Mouse (Mus musculus) lung, embryonic 16.5 days (tissue): ENCODE results near the gene Tnnt1. TPM values are rescaled to one million over a fixed set of nuclear protein-coding genes. Genes with fewer than 3 reads are reported as not detected.

Experiments used
- ATAC-seq: fragments of 200-750 bp; cut with Nextera tagmentation; 2 replicates; pipeline ENCODE4 v1.8.0; 2017; ENCODE audit warnings: low read depth, mild to moderate bottlenecking, moderate library complexity
- H3K27ac ChIP-seq: fragments of 300-500 bp; sonication (generic); 2 replicates; pipeline ENCODE4 v1.5.1; 2014; ENCODE audit warnings: mild to moderate bottlenecking, control low read depth, low read length
- H3K27me3 ChIP-seq: fragments of 300-500 bp; sonication (generic); 2 replicates; pipeline ENCODE4 v1.6.1; 2014; ENCODE audit warnings: low read depth, low read length, mixed read lengths; ENCODE audit not compliant: control insufficient read depth, insufficient read depth
- H3K36me3 ChIP-seq: fragments of 300-500 bp; sonication (generic); 2 replicates; pipeline ENCODE4 v1.6.1; 2014; ENCODE audit warnings: low read length; ENCODE audit not compliant: control insufficient read depth, insufficient read depth
- H3K4me1 ChIP-seq: fragments of 300-500 bp; sonication (generic); replicated peaks from 2 replicates; pipeline ENCODE4 v1.6.1; 2014; ENCODE audit warnings: low read length, mixed read lengths; ENCODE audit not compliant: control insufficient read depth, insufficient read depth
- H3K4me2 ChIP-seq: fragments of 300-500 bp; sonication (generic); 2 replicates; pipeline ENCODE4 v1.6.1; 2014; ENCODE audit warnings: low read depth, low read length, control low read depth
- H3K4me3 ChIP-seq: fragments of 300-500 bp; sonication (generic); 2 replicates; pipeline ENCODE4 v1.5.1; 2014; ENCODE audit warnings: mild to moderate bottlenecking, low read length, control low read depth
- H3K9ac ChIP-seq: fragments of 300-500 bp; sonication (generic); 2 replicates; pipeline ENCODE4 v1.6.1; 2014; ENCODE audit warnings: low read length, control low read depth
- H3K9me3 ChIP-seq: fragments of 300-500 bp; sonication (generic); 2 replicates; pipeline ENCODE4 v1.6.1; 2016; ENCODE audit warnings: low read length; ENCODE audit not compliant: control insufficient read depth
- WGBS: fragments of 180-500 bp; shearing (Covaris S2); extraction: QIAGEN DNeasy Blood & Tissue Kit; methylation state at CpG from one replicate; pipeline ENCODE4 v1.1.7; 2014; 5-methylcytosine and 5-hydroxymethylcytosine counted together
- polyA plus RNA-seq: library from polyadenylated mRNA; unstranded; fragments of >200 nt; fragmentation: Nextera tagmentation; extraction: Ambion mirVana; gene quantifications from 2 replicates; pipeline ENCODE4 v1.2.1, GENCODE M21; 2015

Tnnt1 gene
- polyA plus RNA-seq, 1 experiment from 2014 or later, result 28.6 TPM

DNA sequence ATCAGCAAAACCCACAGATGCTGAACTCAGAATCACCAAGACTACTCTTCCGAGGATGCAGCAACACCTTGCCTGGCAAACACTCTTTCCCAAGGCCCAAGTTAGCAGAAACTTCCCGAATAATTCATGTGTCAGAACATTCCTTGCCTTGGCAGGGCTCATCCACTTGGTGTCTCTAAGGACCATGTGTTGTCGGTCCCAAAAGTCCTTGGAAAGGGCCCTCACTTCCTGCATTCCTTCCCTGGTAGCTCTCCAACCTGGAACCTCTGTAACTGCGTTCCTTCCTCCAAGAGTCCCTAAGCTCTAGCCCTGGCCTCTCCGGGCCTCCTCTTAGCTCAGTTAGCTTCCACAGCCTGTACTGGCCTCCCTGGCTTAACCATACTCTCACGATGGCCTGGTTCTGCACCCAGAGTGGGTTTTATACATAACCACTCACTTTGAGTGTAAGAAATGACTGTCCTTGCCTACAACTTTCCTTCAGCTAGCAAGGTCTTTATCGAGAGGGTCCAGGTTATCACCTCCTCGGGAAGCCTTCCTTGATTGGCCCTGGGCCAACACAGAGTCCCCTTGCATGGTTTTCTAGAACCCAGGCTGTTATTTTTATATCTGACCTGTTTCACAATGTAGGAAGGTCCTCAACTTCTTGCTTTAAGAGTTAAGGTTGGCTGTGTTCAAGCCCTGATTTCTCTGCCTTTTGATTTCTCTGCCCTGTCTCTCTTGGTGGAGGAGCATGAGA lies 4.5 kb downstream of the Tnnt1 start:
- Histone ChIP-seq H3K9me3 (no peaks in the 10 kb centered on the region), H3K27me3 (no peaks in the 10 kb centered on the region), H3K36me3 (no peaks in the 10 kb centered on the region), H3K9ac (no peak overlapping the region), H3K27ac (0 out of 2 replicates have a peak overlapping the region, but pooled peaks have one; percentile 43), H3K4me3 (no peak overlapping the region), H3K4me2 (no peak overlapping the region), H3K4me1 (peaks cover 21% of the 10 kb centered on the region)
- WGBS, result 47% methylated on average over 8 of the region's 8 CpGs
- ATAC-seq, result no peak

DNA sequence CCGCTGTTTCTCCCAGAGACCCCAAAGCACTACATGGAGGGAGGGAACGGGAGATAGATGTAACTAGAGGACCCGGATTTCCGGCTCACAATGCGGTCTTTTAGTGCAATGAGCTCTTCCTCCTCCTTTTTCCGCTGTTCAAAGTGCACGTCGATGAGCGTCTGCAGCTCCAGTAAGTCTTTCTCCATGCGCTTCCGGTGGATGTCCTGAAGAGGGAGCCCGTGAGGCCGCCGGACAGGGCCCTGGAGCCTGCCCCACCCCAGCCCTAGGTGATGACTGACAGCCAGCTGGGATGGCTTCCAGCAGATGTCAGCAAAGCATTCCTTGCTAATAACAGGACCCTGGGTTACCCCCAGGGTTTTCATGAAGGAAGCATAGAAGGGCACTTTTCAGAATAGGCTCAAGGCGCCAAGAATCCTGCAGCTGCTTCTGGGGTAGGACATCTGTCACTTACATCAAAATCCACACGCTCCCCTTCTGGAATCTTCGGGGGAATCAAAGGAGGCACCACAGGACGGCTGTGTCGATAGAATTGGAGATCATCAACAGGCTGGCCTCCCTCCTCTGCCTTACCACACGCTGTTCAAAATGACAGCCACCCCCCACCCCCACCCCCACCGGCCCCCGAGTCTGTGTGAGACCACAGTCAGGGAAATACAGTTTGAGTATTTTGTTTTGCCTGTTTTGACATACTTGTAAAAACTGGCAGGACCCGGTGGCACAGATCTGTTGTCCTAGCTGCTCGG lies 6.1 kb downstream of the Tnnt1 start:
- ATAC-seq, result peak; percentile 93
- Histone ChIP-seq H3K9me3 (no peaks in the 10 kb centered on the region), H3K4me2 (peak overlapping the region; percentile 47), H3K9ac (peak overlapping the region; percentile 49), H3K27me3 (no peaks in the 10 kb centered on the region), H3K36me3 (no peaks in the 10 kb centered on the region), H3K4me1 (peaks cover 15% of the 10 kb centered on the region), H3K27ac (peak overlapping the region; percentile 74), H3K4me3 (peak overlapping the region; percentile 9; the same call in 1 of the 2 replicates)
- 12% methylated on average over 24 of the region's 24 CpGs for WGBS

DNA sequence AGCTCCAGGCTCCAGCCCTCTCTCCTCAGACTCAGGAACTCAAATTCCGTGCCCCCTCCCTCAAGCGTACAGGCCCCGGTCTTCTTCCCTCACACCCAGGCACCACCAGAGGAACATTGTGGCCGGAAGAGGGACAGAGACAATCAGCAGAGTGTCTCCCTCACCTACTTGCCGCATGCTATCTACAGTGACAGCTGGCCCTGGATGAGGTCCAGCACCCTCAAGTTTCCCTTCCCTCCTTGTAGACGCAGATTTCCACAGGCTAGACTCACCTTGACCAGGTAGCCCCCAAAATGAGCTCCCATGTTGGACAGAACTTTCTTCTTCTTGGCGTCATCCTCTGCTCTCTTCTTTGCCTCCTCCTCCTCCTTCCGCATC lies 7.5 kb downstream of the Tnnt1 start:
- Histone ChIP-seq H3K9me3 (no peaks in the 10 kb centered on the region), H3K4me3 (no peak overlapping the region), H3K27me3 (no peaks in the 10 kb centered on the region), H3K9ac (no peak overlapping the region), H3K27ac (no peak overlapping the region), H3K4me2 (no peak overlapping the region), H3K36me3 (no peaks in the 10 kb centered on the region), H3K4me1 (peaks cover 12% of the 10 kb centered on the region)
- ATAC-seq, result no peak
- WGBS, result 82% methylated on average over 8 of the region's 8 CpGs

DNA sequence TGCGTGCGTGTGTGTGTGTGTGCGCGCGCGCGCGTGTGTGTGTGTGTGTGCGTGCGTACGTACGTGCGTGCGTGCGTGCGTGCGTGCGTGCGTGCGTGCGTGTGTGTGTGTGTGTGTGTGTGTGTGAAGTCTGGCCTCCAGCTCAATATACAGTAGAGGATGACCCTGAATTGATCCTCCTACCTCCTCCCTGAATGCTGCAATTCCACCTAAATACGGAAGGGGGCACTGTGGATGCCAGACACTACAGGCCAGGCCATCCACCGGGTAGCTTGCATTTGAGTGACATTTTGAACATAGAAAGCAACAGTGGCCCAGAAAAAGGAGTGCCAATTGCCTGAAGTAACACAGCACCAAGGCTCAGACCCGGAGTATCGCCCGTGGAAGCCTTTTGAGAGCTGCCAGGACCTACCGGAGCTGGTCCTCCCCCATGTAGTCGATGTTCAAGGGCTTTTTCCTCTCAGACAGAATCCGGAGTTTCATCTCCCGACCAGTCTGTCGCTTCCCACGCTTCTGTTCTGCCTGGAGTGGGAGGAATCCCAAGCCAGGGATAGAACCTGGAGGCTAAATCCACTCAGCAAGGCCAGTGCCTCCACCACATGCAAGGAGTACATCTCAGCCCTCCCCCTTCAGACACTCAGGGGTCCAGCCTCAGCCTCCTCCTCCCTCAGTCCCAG lies 8.0 kb downstream of the Tnnt1 start:
- Histone ChIP-seq H3K9me3 (no peaks in the 10 kb centered on the region), H3K9ac (no peak overlapping the region), H3K4me2 (no peak overlapping the region), H3K36me3 (no peaks in the 10 kb centered on the region), H3K4me3 (no peak overlapping the region), H3K4me1 (peaks cover 12% of the 10 kb centered on the region), H3K27ac (no peak overlapping the region), H3K27me3 (no peaks in the 10 kb centered on the region)
- ATAC-seq, result no peak
- 72% methylated on average over 12 of the region's 32 CpGs for WGBS

DNA sequence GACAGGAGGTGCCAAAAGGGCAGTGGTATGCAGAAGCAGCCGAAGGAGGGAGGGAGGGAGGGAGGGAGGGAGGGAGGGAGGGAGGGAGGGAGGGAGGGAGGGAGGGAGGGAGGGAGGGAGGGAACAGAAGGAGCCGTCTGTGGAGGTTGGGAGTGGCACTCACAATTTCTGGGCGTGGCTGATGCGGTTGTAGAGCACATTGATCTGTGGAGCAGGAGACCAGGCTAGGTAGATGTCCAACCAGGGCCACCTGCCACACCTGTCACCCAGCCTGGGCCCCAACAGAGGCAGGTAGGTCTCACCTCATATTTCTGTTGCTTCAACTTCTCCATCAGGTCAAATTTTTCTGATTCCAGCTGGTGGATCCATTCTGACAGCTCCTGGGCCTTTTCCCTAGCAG lies 9.0 kb downstream of the Tnnt1 start:
- Histone ChIP-seq H3K4me2 (no peak overlapping the region), H3K4me3 (no peak overlapping the region), H3K27me3 (no peaks in the 10 kb centered on the region), H3K9me3 (no peaks in the 10 kb centered on the region), H3K9ac (no peak overlapping the region), H3K36me3 (no peaks in the 10 kb centered on the region), H3K27ac (no peak overlapping the region), H3K4me1 (peaks cover 15% of the 10 kb centered on the region)
- no peak for ATAC-seq
- 55% methylated on average over 3 of the region's 4 CpGs for WGBS

DNA sequence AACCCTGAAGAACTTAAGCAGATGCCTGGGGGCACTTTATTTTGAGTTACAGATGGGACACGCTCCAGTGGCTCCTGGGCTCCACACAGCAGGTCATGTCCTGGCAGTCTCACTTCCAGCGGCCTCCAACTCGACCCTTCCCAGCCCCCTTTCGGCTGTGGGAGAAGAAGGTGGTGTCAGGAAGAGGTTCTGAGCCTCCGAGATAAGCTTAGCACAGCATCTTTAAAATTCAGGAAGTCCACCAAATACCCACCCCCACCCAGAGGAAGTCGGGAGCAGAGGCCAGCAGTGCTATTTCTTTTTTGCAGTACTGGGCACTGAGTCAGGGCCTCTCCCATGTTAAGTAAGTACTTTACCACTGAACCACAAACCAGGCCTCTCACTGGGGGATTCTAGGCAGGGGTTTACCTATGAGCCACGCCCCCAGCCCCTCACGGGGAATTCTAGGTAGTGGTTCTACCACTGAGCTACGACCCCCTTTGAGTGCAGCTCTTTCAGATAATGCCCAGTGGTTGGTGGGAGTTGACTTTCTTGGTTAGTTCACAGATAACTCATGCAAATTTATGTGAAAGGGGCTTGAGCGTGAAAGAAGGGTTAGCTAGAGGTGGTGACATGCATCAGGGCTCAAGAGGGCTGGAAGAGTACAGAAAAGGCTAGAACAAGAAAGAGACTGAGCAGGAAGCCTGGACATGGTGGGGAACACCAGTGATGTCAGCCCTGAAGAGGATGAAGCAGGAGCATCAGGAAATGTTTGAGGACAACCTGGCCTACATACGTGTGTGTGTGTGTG lies 11.3 kb downstream of the Tnnt1 start:
- Histone ChIP-seq H3K9me3 (no peaks in the 10 kb centered on the region), H3K4me2 (no peak overlapping the region), H3K4me1 (peaks cover 14% of the 10 kb centered on the region), H3K36me3 (no peaks in the 10 kb centered on the region), H3K27ac (no peak overlapping the region), H3K27me3 (no peaks in the 10 kb centered on the region), H3K9ac (no peak overlapping the region), H3K4me3 (no peak overlapping the region)
- WGBS, result 47% methylated on average over 11 of the region's 11 CpGs
- ATAC-seq, result no peak

DNA sequence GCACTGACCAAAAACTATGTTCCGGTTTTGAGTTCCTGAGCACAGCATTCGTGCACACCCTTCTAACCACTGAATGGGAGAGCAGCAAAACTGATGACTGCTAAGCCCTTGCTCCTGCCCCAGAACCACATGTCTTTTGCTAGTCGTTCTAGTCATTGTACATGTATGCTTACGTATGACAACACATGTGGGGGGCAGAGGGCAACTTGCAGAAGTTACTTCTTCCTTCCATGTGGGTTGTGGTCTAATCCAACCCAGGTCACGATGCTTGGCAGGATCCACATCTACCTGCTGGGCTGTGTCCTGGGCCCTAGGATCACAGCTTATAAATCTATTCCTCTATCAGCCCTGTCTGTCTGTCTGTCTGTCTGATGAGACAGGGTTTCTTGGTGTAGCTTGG lies 12.3 kb downstream of the Tnnt1 start:
- Histone ChIP-seq H3K4me1 (peaks cover 17% of the 10 kb centered on the region), H3K27ac (no peak overlapping the region), H3K9me3 (no peaks in the 10 kb centered on the region), H3K27me3 (no peaks in the 10 kb centered on the region), H3K36me3 (no peaks in the 10 kb centered on the region), H3K4me2 (no peak overlapping the region), H3K9ac (no peak overlapping the region), H3K4me3 (no peak overlapping the region)
- WGBS, result 79% methylated on average over 5 of the region's 5 CpGs
- ATAC-seq, result no peak

DNA sequence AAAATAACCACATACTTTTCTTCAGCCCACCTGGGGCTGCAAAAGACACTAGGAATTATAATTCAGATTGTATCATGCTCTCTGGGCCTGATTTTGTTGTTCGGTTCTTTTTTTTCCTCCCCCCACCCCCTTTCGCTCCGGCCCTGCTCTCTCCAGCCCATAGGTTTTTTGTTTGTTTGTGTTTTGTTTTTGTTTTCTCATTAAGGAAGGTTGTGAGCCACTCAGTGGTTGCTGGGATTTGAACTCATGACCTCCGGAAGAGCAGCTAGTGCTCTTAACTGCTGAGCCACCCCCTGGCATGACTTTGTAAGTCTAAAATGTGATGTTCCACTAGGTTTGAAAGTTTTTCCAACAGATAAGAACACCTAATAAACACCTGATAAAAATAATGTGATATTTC lies 13.1 kb downstream of the Tnnt1 start:
- Histone ChIP-seq H3K4me2 (no peak overlapping the region), H3K9ac (no peak overlapping the region), H3K4me3 (no peak overlapping the region), H3K27me3 (no peaks in the 10 kb centered on the region), H3K36me3 (no peaks in the 10 kb centered on the region), H3K9me3 (no peaks in the 10 kb centered on the region), H3K4me1 (peaks cover 24% of the 10 kb centered on the region), H3K27ac (no peak overlapping the region)
- ATAC-seq, result no peak
- WGBS, result 76% methylated on average over 4 of the region's 4 CpGs
